Mouse (Mus musculus) lung, postnatal 0 days (tissue): ENCODE data around the gene Fam102a. TPM values are rescaled to one million over a fixed set of nuclear protein-coding genes. Genes with fewer than 3 reads are reported as not detected.
"Not testable (repeated sequence)": the region's sequence is repeated elsewhere in the genome, so short reads cannot be mapped to it uniquely, and the experiment has no call there.

Experiments used
- ATAC-seq: fragments of 200-750 bp; cut with Nextera tagmentation; 2 replicates; pipeline ENCODE4 v1.8.0; 2017; ENCODE audit warnings: moderate library complexity
- DNase-seq: peaks from one replicate; pipeline ENCODE4 v3.0.0-alpha.2; 2016; ENCODE audit warnings: low spot score
- H3K27ac ChIP-seq: fragments of 300-500 bp; sonication (generic); 2 replicates; pipeline ENCODE4 v1.5.1; 2014; ENCODE audit warnings: antibody characterized with exemption, mild to moderate bottlenecking, low read length, mixed read lengths
- H3K27me3 ChIP-seq: fragments of 300-500 bp; sonication (generic); replicated peaks from 2 replicates; pipeline ENCODE4 v1.6.1; 2014; ENCODE audit warnings: low read length, mixed read lengths; ENCODE audit not compliant: insufficient read depth
- H3K36me3 ChIP-seq: fragments of 300-500 bp; sonication (generic); 2 replicates; pipeline ENCODE4 v1.6.1; 2014; ENCODE audit warnings: low read length, mixed read lengths; ENCODE audit not compliant: insufficient read depth
- H3K4me1 ChIP-seq: fragments of 300-500 bp; sonication (generic); 2 replicates; pipeline ENCODE4 v1.6.1; 2014; ENCODE audit warnings: antibody characterized with exemption, low read depth, low read length, mixed read lengths; ENCODE audit not compliant: insufficient read depth
- H3K4me2 ChIP-seq: fragments of 300-500 bp; sonication (generic); replicated peaks from 2 replicates; pipeline ENCODE4 v1.6.1; 2014; ENCODE audit warnings: low read depth, mild to moderate bottlenecking, low read length, moderate library complexity, mixed read lengths
- H3K4me3 ChIP-seq: fragments of 300-500 bp; sonication (generic); 2 replicates; pipeline ENCODE4 v1.5.1; 2014; ENCODE audit warnings: low read depth, low read length
- H3K9ac ChIP-seq: fragments of 300-500 bp; sonication (generic); replicated peaks from 2 replicates; pipeline ENCODE4 v1.6.1; 2014; ENCODE audit warnings: low read depth, mild to moderate bottlenecking
- H3K9me3 ChIP-seq: fragments of 300-500 bp; sonication (generic); 2 replicates; pipeline ENCODE4 v1.6.1; 2016; ENCODE audit warnings: low read length, mixed read lengths
- CTCF ChIP-seq: IDR thresholded peaks from 2 replicates; pipeline ENCODE4 v1.5.1; 2016; ENCODE audit warnings: antibody characterized with exemption, mild to moderate bottlenecking
- EP300 ChIP-seq: IDR thresholded peaks from 2 replicates; pipeline ENCODE4 v1.6.1; 2016; ENCODE audit warnings: antibody characterized with exemption, mild to moderate bottlenecking, control low read depth
- WGBS: fragments of 180-500 bp; shearing (Covaris S2); extraction: QIAGEN DNeasy Blood & Tissue Kit; methylation state at CpG from one replicate; pipeline ENCODE4 v1.1.7; 2014; 5-methylcytosine and 5-hydroxymethylcytosine counted together
- polyA plus RNA-seq: library from polyadenylated mRNA; unstranded; fragments of >200 nt; fragmentation: Nextera tagmentation; extraction: Ambion mirVana; gene quantifications from 2 replicates; pipeline ENCODE4 v1.2.1, GENCODE M21; 2015

Gene Fam102a
- 8.0 and 8.4 TPM in 2 replicates for polyA plus RNA-seq

DNA sequence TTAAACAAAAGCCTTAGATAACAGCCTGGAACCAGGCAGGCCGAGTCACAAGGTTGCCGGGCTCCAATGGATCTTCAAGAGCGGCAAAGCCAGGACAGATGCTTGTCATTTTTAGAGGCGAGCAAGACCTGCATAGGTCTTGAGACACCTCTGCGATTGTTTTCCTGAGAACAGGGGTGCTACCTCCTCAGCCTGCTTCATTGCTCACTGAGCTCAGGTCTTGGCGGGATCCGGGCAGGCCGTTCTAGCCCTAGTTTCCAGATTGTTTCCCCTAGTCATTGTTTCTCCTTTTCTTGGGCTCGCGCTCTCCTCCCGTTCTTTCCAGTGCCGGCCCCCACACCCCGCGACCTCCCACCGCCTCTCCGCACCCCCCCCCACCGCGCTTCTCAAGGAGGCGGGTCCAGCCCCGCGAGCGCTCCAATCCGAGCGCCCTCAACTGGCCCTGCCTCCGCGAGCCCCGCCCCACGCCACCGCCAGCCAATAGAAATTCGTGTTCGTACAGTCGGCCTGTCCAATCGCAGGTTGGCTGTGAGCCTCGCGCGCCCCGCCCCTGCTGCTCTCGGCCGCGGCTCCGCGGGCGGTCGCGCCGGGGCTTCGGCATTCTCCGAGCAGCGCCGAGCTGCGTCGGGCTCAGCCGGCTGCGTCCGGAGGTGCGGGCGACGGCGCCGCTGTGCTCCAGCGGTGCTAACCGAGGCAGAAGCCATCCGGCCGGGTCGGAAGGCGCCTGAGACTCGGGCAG lies at the start of gene Fam102a:
Gene Fam102a, plus strand, starts transcription at position 600 of the 739 bp plus-strand sequence.
- WGBS: under 1% methylated on average over 57 of the region's 67 CpGs
- peak within 1 kb of the TSS; percentile 86 for H3K9ac ChIP-seq
- peak; percentile 98 for DNase-seq
- no peaks in the 10 kb centered on the region for H3K27me3 ChIP-seq
- H3K9me3 ChIP-seq: no peaks in the 10 kb centered on the region
- H3K27ac ChIP-seq: peak within 1 kb of the TSS; percentile 97
- TF ChIP-seq CTCF (no peak), EP300 (no peak)
- peaks cover 29% of the 10 kb centered on the region for H3K4me1 ChIP-seq
- H3K36me3 ChIP-seq: no peaks in the 10 kb centered on the region
- H3K4me3 ChIP-seq: peak within 1 kb of the TSS; percentile 85
- ATAC-seq: peak; percentile 94
- peak within 1 kb of the TSS; percentile 87 for H3K4me2 ChIP-seq

DNA sequence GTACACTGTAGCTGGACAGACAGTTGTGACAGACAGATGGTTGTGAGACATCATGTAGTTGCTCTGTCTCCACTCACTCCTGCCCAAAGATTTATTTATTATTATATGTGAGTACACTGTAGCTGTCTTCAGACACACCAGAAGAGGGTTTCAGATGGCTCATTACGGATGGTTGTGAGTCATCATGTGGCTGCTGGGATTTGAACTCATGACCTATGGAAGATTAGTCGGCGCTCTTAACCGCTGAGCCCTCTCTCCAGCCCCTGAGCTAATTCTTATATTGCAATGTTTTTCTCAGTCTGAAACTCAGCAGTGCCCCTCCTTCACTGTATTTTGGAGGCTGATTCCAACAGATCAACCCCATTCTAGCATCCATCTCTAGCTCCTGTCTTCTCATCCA lies 49.4 kb upstream of the Fam102a start:
- DNase-seq (no peak), ATAC-seq (no peak)
- Histone ChIP-seq H3K27me3 (no peaks in the 10 kb centered on the region), H3K4me3 (no peak overlapping the region), H3K36me3 (no peaks in the 10 kb centered on the region), H3K4me2 (no peak overlapping the region), H3K27ac (no peak overlapping the region), H3K4me1 (no peaks in the 10 kb centered on the region), H3K9me3 (no peaks in the 10 kb centered on the region), H3K9ac (no peak overlapping the region)
- no peak for TF ChIP-seq CTCF
- no peak for TF ChIP-seq EP300
- WGBS: 82% methylated on average over 4 of the region's 4 CpGs

DNA sequence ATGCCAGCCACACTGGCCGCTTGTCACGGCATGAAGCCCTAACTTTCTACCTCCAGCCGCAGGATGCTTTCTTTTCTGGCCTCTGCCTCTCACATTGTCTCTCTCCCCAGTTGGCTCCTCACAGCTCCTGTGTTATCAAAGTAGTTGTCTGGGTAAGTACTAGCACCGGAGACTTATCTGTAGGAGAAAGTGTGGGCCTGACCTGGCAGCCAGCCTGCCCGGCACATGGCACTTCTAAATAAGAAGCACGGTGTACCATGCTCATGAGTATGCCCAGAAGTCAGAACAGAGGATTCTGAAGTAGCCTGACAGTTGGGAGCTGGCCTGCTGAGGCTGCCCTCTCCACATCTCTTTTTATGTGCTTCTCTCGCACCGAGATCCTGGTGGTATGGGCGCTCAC lies 49.0 kb upstream of the Fam102a start:
- no peak for ATAC-seq
- Histone ChIP-seq H3K9me3 (no peaks in the 10 kb centered on the region), H3K36me3 (no peaks in the 10 kb centered on the region), H3K4me2 (no peak overlapping the region), H3K4me1 (no peaks in the 10 kb centered on the region), H3K27ac (no peak overlapping the region), H3K27me3 (no peaks in the 10 kb centered on the region), H3K4me3 (no peak overlapping the region), H3K9ac (no peak overlapping the region)
- 78% methylated on average over 9 of the region's 9 CpGs for WGBS
- no peak for DNase-seq
- TF ChIP-seq CTCF: no peak
- no peak for TF ChIP-seq EP300

DNA sequence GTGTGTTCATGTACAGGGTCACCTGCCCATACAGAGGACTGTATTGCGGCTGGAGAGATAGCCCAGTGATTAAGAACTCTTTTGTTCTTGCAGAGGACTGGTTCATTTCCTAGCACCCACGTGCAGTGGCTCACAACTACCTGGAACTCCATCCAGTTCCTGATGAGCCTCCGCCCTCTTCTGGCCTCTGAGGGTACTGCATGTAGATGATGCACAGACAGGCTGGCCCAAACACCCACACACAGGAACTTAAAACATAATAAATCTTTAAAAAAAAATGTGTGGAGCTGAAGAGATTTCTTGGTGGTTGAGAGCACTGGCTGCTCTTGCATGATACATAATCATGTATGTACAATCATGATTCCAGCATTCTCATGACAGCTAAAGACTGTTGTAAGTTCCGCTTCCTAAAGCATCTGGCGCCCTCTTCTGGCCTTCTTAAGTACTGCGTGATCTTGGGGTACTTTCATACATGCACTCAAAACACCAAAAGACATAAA lies 48.0 kb upstream of the Fam102a start:
- no peak overlapping the region for H3K4me2 ChIP-seq
- DNase-seq (peak; percentile 89), ATAC-seq (peak; percentile 68)
- TF ChIP-seq EP300 (peak; percentile 53; the same call in 1 of the 2 replicates), CTCF (peak; percentile 88)
- no peaks in the 10 kb centered on the region for H3K27me3 ChIP-seq
- H3K9me3 ChIP-seq: no peaks in the 10 kb centered on the region
- no peak overlapping the region for H3K27ac ChIP-seq
- 4% methylated on average over 6 of the region's 6 CpGs for WGBS
- no peak overlapping the region for H3K4me3 ChIP-seq
- H3K36me3 ChIP-seq: no peaks in the 10 kb centered on the region
- H3K9ac ChIP-seq: no peak overlapping the region
- no peaks in the 10 kb centered on the region for H3K4me1 ChIP-seq

DNA sequence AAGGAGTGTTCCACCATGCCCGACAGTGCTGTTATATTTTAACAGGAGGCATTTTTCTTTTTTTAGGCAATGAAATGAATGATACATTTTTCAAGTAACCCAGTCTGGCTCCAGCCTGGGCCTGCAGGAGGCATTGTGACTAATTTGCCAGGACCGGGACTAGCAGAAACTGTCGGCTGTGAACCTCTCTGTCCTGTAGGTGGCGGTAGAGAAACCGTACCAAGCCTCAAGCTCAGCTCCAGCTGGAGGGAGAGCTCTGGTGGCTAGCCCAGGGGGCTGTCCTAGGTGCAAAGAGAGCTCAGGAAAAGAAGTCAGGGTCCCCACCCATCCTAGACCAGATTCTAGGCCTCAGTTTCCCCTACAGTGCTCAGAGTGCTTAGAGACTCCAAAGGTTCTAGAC lies 46.5 kb upstream of the Fam102a start:
- H3K4me2 ChIP-seq: no peak overlapping the region
- ATAC-seq: peak; percentile 69
- no peak overlapping the region for H3K9ac ChIP-seq
- H3K9me3 ChIP-seq: no peaks in the 10 kb centered on the region
- no peaks in the 10 kb centered on the region for H3K36me3 ChIP-seq
- no peak overlapping the region for H3K4me3 ChIP-seq
- under 1% methylated on average over 5 of the region's 5 CpGs for whole genome bisulfite sequencing
- no peaks in the 10 kb centered on the region for H3K27me3 ChIP-seq
- no peaks in the 10 kb centered on the region for H3K4me1 ChIP-seq
- DNase-seq: peak; percentile 93
- no peak overlapping the region for H3K27ac ChIP-seq
- no peak for TF ChIP-seq EP300
- TF ChIP-seq CTCF: peak; percentile 95

DNA sequence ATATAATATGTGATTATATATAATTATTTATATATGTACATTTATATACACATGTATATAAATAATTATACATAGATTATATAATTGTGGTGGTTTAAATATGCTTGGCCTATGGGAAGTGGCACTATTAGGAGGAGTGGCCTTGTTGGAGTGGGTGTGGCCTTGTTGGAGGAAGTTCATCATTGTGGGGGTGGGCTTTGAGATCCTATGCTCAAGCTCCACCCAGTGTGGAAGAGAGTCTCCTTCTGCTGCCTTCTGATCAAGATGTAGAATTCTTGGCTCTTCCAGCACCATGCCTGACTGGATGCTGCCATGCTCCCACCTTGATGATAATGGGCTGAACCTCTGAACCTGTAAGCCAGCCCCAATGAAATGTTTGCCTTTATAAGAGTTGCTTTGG lies 44.4 kb upstream of the Fam102a start:
- not testable (repeated sequence) for H3K4me3 ChIP-seq, H3K9me3 ChIP-seq, H3K4me1 ChIP-seq, H3K4me2 ChIP-seq, DNase-seq, H3K27me3 ChIP-seq, H3K9ac ChIP-seq, H3K27ac ChIP-seq, H3K36me3 ChIP-seq, ATAC-seq
